Mouse (Mus musculus) liver, embryonic 14.5 days (tissue): ENCODE data around the gene Tspan13.

Experiments
- CTCF ChIP-seq: IDR thresholded peaks from 2 replicates; pipeline ENCODE4 v1.5.1; 2016; ENCODE audit warnings: antibody characterized with exemption, low read depth, control low read depth
- EP300 ChIP-seq: IDR thresholded peaks from 2 replicates; pipeline ENCODE4 v1.6.1; 2016; ENCODE audit warnings: antibody characterized with exemption, low read depth

DNA sequence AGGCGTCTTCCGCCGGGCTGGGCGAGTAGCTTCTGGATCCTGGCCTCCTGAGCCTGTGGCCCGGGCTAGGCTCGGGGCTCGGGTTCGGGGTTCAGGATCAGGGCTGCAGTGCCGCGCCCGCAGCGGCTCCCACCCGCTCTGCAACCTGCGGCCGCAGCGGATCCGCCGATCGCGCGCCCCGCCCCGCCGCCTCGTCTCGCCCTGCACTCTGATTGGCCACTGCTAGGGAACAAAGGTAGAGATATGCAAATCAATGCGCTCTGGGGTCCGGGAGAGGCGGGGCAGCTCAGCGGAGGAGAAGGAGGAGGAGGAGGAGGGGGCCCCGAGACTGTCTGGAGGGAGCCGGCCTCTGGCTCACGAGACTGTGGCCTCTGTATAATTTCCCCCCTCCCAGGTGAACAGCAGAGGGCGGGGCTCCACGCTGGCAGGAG is at the start of gene Tspan13:
- TF ChIP-seq EP300 (no peak), CTCF (no peak)
